Mouse (Mus musculus): ENCODE results near the gene Olfr155.

DNA sequence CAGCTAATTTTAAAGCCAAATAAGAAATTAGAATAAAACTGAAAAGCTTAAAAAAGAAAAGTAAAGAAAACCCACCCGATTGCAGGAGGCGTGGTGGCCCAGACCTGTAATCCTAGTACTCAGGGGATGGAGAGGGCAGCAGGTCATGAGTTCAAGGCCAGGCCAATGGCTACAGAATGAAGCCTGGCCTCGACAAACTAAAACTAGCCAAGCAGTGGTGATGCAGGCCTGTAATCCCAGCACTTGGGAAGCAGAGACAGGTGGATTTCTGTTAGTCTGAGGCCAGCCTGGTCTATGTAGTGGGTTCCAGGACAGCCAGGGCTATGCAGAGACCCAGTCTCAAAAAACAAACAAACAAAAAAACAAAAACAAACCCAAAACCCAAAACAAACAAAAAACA, 13.0 kb upstream of the Olfr155 start:
- no peak for TF ChIP-seq CTCF (IDR thresholded peaks at IDR 0.05; ENCODE audit: control insufficient read depth, insufficient read depth, insufficient read length)
- TF ChIP-seq USF1 (IDR thresholded peaks at IDR 0.05; ENCODE audit: low read depth) = no peak
- no peak for TF ChIP-seq MAX (IDR thresholded peaks at IDR 0.05)
- TF ChIP-seq CEBPB (IDR thresholded peaks at IDR 0.05; ENCODE audit: low read depth) = no peak
- no peak for TF ChIP-seq MYOD1 (IDR thresholded peaks at IDR 0.05; ENCODE audit: control insufficient read depth, insufficient read length, low read depth)

All from C2C12 (cell line).